ENCODE assay signal across 13 mouse cellular contexts in genomic region chr13:106893196-106893595, GRCm38 (mm10). TPM values are rescaled to one million over a fixed set of nuclear protein-coding genes. Genes with fewer than 3 reads are reported as not detected.
DNase-seq lines count a peak whose midpoint lies in the region; ATAC-seq and TF ChIP-seq lines count a peak whose summit lies in the region.
"Had no signal": no experiment of that assay in that cellular context is flagged by ENCODE, and none has a peak within 500 bp of the region (broad histone marks: within the 10 kb centered on the region; RNA-seq: fewer than 3 reads in every experiment).

No protein-coding gene starts in this region.

- H3K27ac ChIP-seq in kidney, embryonic 14.5 days (ENCODE audit: low read depth, low read length): no peak overlapping the region
- peak overlapping the region; percentile 57; the same call in 1 of the 2 replicates for H3K27ac ChIP-seq in bone marrow, adult 2 months (ENCODE audit: control insufficient read depth, insufficient read depth, low read depth, low read length, poor library complexity)

- 76% methylated on average over 9 of the region's 9 CpGs for whole genome bisulfite sequencing in kidney, embryonic 14.5 days
- 67% methylated on average over 9 of the region's 9 CpGs for WGBS in bone marrow, adult 2 months

- no peaks in the 10 kb centered on the region for H3K9me3 ChIP-seq in kidney, embryonic 14.5 days (ENCODE audit: control insufficient read depth, low read length)
- peaks cover 4% of the 10 kb centered on the region for H3K9me3 ChIP-seq in erythroblast, embryonic 14.5 days (ENCODE audit: control insufficient read depth, low read length)

- TF ChIP-seq CTCF in bone marrow, adult 2 months (IDR thresholded peaks at IDR 0.05; ENCODE audit: control insufficient read depth, insufficient read depth, low read length): no peak

- H3K4me3 ChIP-seq in kidney, embryonic 14.5 days (ENCODE audit: low read length): no peak overlapping the region
- H3K4me3 ChIP-seq in bone marrow, adult 2 months (replicated peaks; ENCODE audit: control insufficient read depth, low read depth, low read length): no peak overlapping the region
- peak overlapping the region; percentile 51 for H3K4me3 ChIP-seq in erythroblast, embryonic 14.5 days (replicated peaks)

- DNase-seq in kidney, postnatal 4 days: no peak
- no peak for DNase-seq in gastrocnemius, postnatal 14 days
- no peak for DNase-seq in gastrocnemius, adult 18-20 months (ENCODE audit: low spot score)
- DNase-seq in heart, postnatal 4 days: no peak
- DNase-seq: cerebellum, postnatal 14 days; forebrain, postnatal 0 days; lung, adult 2 months; right cerebral cortex, adult 18-20 months had no signal

- peaks cover 15% of the 10 kb centered on the region; the same call in 1 of the 2 replicates for H3K36me3 ChIP-seq in kidney, embryonic 14.5 days (ENCODE audit: control insufficient read depth, insufficient read depth, low read length)
- H3K36me3 ChIP-seq in erythroblast, embryonic 14.5 days (ENCODE audit: control insufficient read depth): peaks cover 72% of the 10 kb centered on the region

- intact Hi-C loops in gastrocnemius, postnatal 14 days (cut with DNase I; ENCODE audit: low total_unique reads): no loop called here

- H3K4me1 ChIP-seq in kidney, embryonic 14.5 days (ENCODE audit: control insufficient read depth, insufficient read depth, low read length): no peaks in the 10 kb centered on the region
- peaks cover 2% of the 10 kb centered on the region; the same call in 1 of the 2 replicates for H3K4me1 ChIP-seq in bone marrow, adult 2 months (ENCODE audit: control insufficient read depth, insufficient read depth, low read length)
- peaks cover 66% of the 10 kb centered on the region for H3K4me1 ChIP-seq in erythroblast, embryonic 14.5 days (ENCODE audit: control insufficient read depth)

- no peak overlapping the region for H3K4me2 ChIP-seq in kidney, embryonic 14.5 days (replicated peaks; ENCODE audit: low read depth, low read length)

- peak; percentile 60; the same call in 1 of the 2 replicates for ATAC-seq in kidney, embryonic 14.5 days (ENCODE audit: low FRiP score, low TSS enrichment)
- peak; percentile 56 for ATAC-seq in megakaryocyte, adult 5-6 weeks (ENCODE audit: poor library complexity, severe bottlenecking)
- ATAC-seq: activated CD4-positive, CD25-positive, alpha-beta regulatory T cell, adult 4 months; forebrain, postnatal 0 days had no signal

- H3K9ac ChIP-seq in kidney, embryonic 14.5 days (ENCODE audit: low read depth, low read length): no peak overlapping the region
- H3K9ac ChIP-seq: forebrain, postnatal 0 days had no signal

- H3K27me3 ChIP-seq in kidney, embryonic 14.5 days (ENCODE audit: control insufficient read depth, insufficient read depth, low read length): no peaks in the 10 kb centered on the region
- no peaks in the 10 kb centered on the region for H3K27me3 ChIP-seq in erythroblast, embryonic 14.5 days (ENCODE audit: control insufficient read depth)

- no peak for TF ChIP-seq POLR2A in bone marrow, adult 2 months (IDR thresholded peaks at IDR 0.05; ENCODE audit: borderline replicate concordance, control insufficient read depth, low read depth, low read length)

RNA-seq across cellular contexts. Expression of gene Ipo11, which starts 43.6 kb away (rescaled TPM):
- 76.7 and 88.5 TPM in 2 replicates for polyA plus RNA-seq in kidney, embryonic 14.5 days (2014; fragmentation: Nextera tagmentation; extraction: Ambion mirVana)
- 20.1 and 24.5 TPM in 2 replicates for polyA plus RNA-seq in bone marrow, adult 2 months (2011; ENCODE audit: insufficient read depth, insufficient read length, low replicate concordance, missing spikeins)
- 0.86 and 1.5 TPM in 2 replicates for polyA plus RNA-seq in erythroblast, embryonic 14.5 days (2012)
- total RNA-seq in megakaryocyte, adult 5-6 weeks (2015): 24.3 and 27.7 TPM in 2 replicates
- 18.3 and 19.0 TPM in 2 replicates for total RNA-seq in megakaryocyte, adult 5-6 weeks (2017)
- total RNA-seq in gastrocnemius, postnatal 14 days (2021): 10 to 100 TPM; 16.4 to 16.7 TPM
- total RNA-seq in gastrocnemius, adult 18-20 months (2021): 10 to 100 TPM; 15.4 TPM
- total RNA-seq in heart, postnatal 4 days (2021): 10 to 100 TPM; 36.4 to 41.3 TPM

RNA-seq across cellular contexts. Expression of gene Dimt1, which starts 53.7 kb away (rescaled TPM):
- polyA plus RNA-seq in kidney, embryonic 14.5 days (2014; fragmentation: Nextera tagmentation; extraction: Ambion mirVana): 54.6 and 58.6 TPM in 2 replicates
- 2.0 and 8.5 TPM in 2 replicates for polyA plus RNA-seq in bone marrow, adult 2 months (2011; ENCODE audit: insufficient read depth, insufficient read length, low replicate concordance, missing spikeins)
- polyA plus RNA-seq in erythroblast, embryonic 14.5 days (2012): 1.1 TPM in 2 replicates
- total RNA-seq in megakaryocyte, adult 5-6 weeks (2015): 12.7 and 18.6 TPM in 2 replicates
- total RNA-seq in megakaryocyte, adult 5-6 weeks (2017): 5.7 and 14.6 TPM in 2 replicates
- total RNA-seq in gastrocnemius, postnatal 14 days (2021): 1 to 10 TPM; 4.7 to 6.5 TPM
- total RNA-seq in gastrocnemius, adult 18-20 months (2021): 1 to 10 TPM; 6.6 TPM
- total RNA-seq in heart, postnatal 4 days (2021): 10 to 100 TPM; 12.8 to 14.1 TPM
